12 mouse cellular contexts compared by ENCODE assay signal in genomic region chr1:128068945-128069397, GRCm38 (mm10). TPM values are rescaled to one million over a fixed set of nuclear protein-coding genes. Genes with fewer than 3 reads are reported as not detected.
DNase-seq lines count a peak whose midpoint lies in the region; ATAC-seq and TF ChIP-seq lines count a peak whose summit lies in the region.
"Had no signal": no experiment of that assay in that cellular context is flagged by ENCODE, and none has a peak within 500 bp of the region (broad histone marks: within the 10 kb centered on the region; RNA-seq: fewer than 3 reads in every experiment).

No protein-coding gene starts in this region.

- no peaks in the 10 kb centered on the region for H3K27me3 ChIP-seq in heart, embryonic 14.5 days (ENCODE audit: control insufficient read depth, insufficient read depth, low read length)
- H3K27me3 ChIP-seq in heart, embryonic 11.5 days (ENCODE audit: control insufficient read depth, insufficient read depth, low read length), result no peaks in the 10 kb centered on the region
- H3K27me3 ChIP-seq in stomach, embryonic 16.5 days (ENCODE audit: control insufficient read depth, insufficient read depth, low read length), result no peaks in the 10 kb centered on the region
- H3K27me3 ChIP-seq in stomach, postnatal 0 days (ENCODE audit: control insufficient read depth, insufficient read depth, low read length), result no peaks in the 10 kb centered on the region
- H3K27me3 ChIP-seq in liver, embryonic 11.5 days (replicated peaks; ENCODE audit: control insufficient read depth, insufficient read depth, low read length), result no peaks in the 10 kb centered on the region
- H3K27me3 ChIP-seq in limb, embryonic 10.5 days (ENCODE audit: low read depth, poor library complexity, severe bottlenecking), result no peaks in the 10 kb centered on the region
- H3K27me3 ChIP-seq: CH12.LX; embryonic facial prominence, embryonic 15.5 days had no signal

- 79% methylated on average over 2 of the region's 2 CpGs for WGBS in heart, embryonic 14.5 days
- WGBS in heart, embryonic 11.5 days (ENCODE audit: insufficient replicate concordance), result 55% methylated on average over 2 of the region's 2 CpGs
- WGBS in stomach, embryonic 16.5 days, result 45% methylated on average over 2 of the region's 2 CpGs
- 48% methylated on average over 2 of the region's 2 CpGs for WGBS in stomach, postnatal 0 days
- 44% methylated on average over 2 of the region's 2 CpGs for WGBS in liver, embryonic 11.5 days
- WGBS in limb, embryonic 10.5 days, result 94% methylated on average over 2 of the region's 2 CpGs

- H3K27ac ChIP-seq in heart, embryonic 14.5 days (replicated peaks in 1 of 2; ENCODE audit: control insufficient read depth in 1 of 2, insufficient read depth in 1 of 2, low read depth in 2 of 2, low read length in 2 of 2), result peak overlapping the region; percentile 33 to 64; a peak in 2 of 4 replicates
- H3K27ac ChIP-seq in heart, embryonic 11.5 days (ENCODE audit: low read depth, low read length), result no peak overlapping the region
- 0 out of 2 replicates have a peak overlapping the region, but pooled peaks have one; percentile 47 for H3K27ac ChIP-seq in stomach, embryonic 16.5 days (ENCODE audit: low read length)
- H3K27ac ChIP-seq in stomach, postnatal 0 days (replicated peaks), result no peak overlapping the region
- peak overlapping the region; percentile 74 for H3K27ac ChIP-seq in liver, embryonic 11.5 days (ENCODE audit: low read depth, low read length)
- no peak overlapping the region for H3K27ac ChIP-seq in limb, embryonic 10.5 days
- H3K27ac ChIP-seq: embryonic facial prominence, embryonic 15.5 days; macrophage had no signal

- no peak for TF ChIP-seq CTCF in stomach, postnatal 0 days (IDR thresholded peaks at IDR 0.05; ENCODE audit: low read depth)

- ATAC-seq in heart, embryonic 14.5 days (ENCODE audit: insufficient number of reproducible peaks, insufficient read depth, low FRiP score, low read depth), result peak; percentile 31; the same call in 1 of the 2 replicates
- no peak for ATAC-seq in heart, embryonic 11.5 days (replicated peaks; ENCODE audit: insufficient number of reproducible peaks, low FRiP score, low TSS enrichment)
- no peak; the same call in 1 of the 2 replicates for ATAC-seq in stomach, embryonic 16.5 days (ENCODE audit: insufficient read depth, low FRiP score)
- no peak; the same call in 1 of the 2 replicates for ATAC-seq in stomach, postnatal 0 days (ENCODE audit: low FRiP score, low TSS enrichment)
- peak; percentile 87 for ATAC-seq in liver, embryonic 11.5 days (replicated peaks; ENCODE audit: low FRiP score)

- no peak overlapping the region for H3K9ac ChIP-seq in heart, embryonic 14.5 days (ENCODE audit: low read length)
- no peak overlapping the region for H3K9ac ChIP-seq in heart, embryonic 11.5 days (ENCODE audit: low read depth, low read length)
- no peak overlapping the region for H3K9ac ChIP-seq in stomach, embryonic 16.5 days (ENCODE audit: low read length)
- H3K9ac ChIP-seq in stomach, postnatal 0 days (ENCODE audit: low read length), result no peak overlapping the region
- no peak overlapping the region for H3K9ac ChIP-seq in liver, embryonic 11.5 days (ENCODE audit: low read depth, low read length)
- H3K9ac ChIP-seq: embryonic facial prominence, embryonic 15.5 days had no signal

- no peak for TF ChIP-seq EP300 in stomach, postnatal 0 days (optimal IDR thresholded peaks at IDR 0.05)

- no peaks in the 10 kb centered on the region for H3K36me3 ChIP-seq in heart, embryonic 14.5 days (ENCODE audit: control insufficient read depth, insufficient read depth, low read length)
- H3K36me3 ChIP-seq in heart, embryonic 11.5 days (ENCODE audit: control insufficient read depth, insufficient read depth, low read length), result 0 out of 2 replicates have a peak, but pooled peaks cover under 1% of the 10 kb centered on the region
- no peaks in the 10 kb centered on the region for H3K36me3 ChIP-seq in stomach, embryonic 16.5 days (ENCODE audit: control insufficient read depth, insufficient read depth, low read length)
- no peaks in the 10 kb centered on the region for H3K36me3 ChIP-seq in stomach, postnatal 0 days (ENCODE audit: control insufficient read depth, insufficient read depth, low read length)
- H3K36me3 ChIP-seq in liver, embryonic 11.5 days (ENCODE audit: control insufficient read depth, insufficient read depth, low read length), result peaks cover 3% of the 10 kb centered on the region; the same call in 1 of the 2 replicates
- H3K36me3 ChIP-seq in limb, embryonic 10.5 days, result peaks cover 17% of the 10 kb centered on the region
- H3K36me3 ChIP-seq: embryonic facial prominence, embryonic 15.5 days had no signal

- 0 out of 4 replicates have a peak, but pooled peaks cover 2 to 5% of the 10 kb centered on the region in 2 experiments for H3K4me1 ChIP-seq in heart, embryonic 14.5 days (ENCODE audit: control insufficient read depth in 2 of 2, insufficient read depth in 2 of 2, low read length in 2 of 2)
- no peaks in the 10 kb centered on the region for H3K4me1 ChIP-seq in heart, embryonic 11.5 days (ENCODE audit: control insufficient read depth, insufficient read depth, low read length)
- no peaks in the 10 kb centered on the region for H3K4me1 ChIP-seq in stomach, embryonic 16.5 days (ENCODE audit: control insufficient read depth, insufficient read depth, low read length)
- no peaks in the 10 kb centered on the region for H3K4me1 ChIP-seq in stomach, postnatal 0 days (replicated peaks; ENCODE audit: control insufficient read depth, insufficient read depth)
- H3K4me1 ChIP-seq in liver, embryonic 11.5 days (replicated peaks; ENCODE audit: control insufficient read depth, insufficient read depth, low read length), result peaks cover 14% of the 10 kb centered on the region
- no peaks in the 10 kb centered on the region for H3K4me1 ChIP-seq in limb, embryonic 10.5 days
- H3K4me1 ChIP-seq: embryonic facial prominence, embryonic 15.5 days had no signal

- no peak overlapping the region for H3K4me2 ChIP-seq in heart, embryonic 14.5 days (ENCODE audit: low read length)
- no peak overlapping the region for H3K4me2 ChIP-seq in heart, embryonic 11.5 days
- no peak overlapping the region for H3K4me2 ChIP-seq in stomach, embryonic 16.5 days (ENCODE audit: low read depth, low read length)
- H3K4me2 ChIP-seq in stomach, postnatal 0 days (replicated peaks; ENCODE audit: low read depth), result no peak overlapping the region
- peak overlapping the region; percentile 26; the same call in 1 of the 2 replicates for H3K4me2 ChIP-seq in liver, embryonic 11.5 days
- H3K4me2 ChIP-seq: embryonic facial prominence, embryonic 15.5 days had no signal

- H3K9me3 ChIP-seq in heart, embryonic 14.5 days (ENCODE audit: control insufficient read depth, low read length), result no peaks in the 10 kb centered on the region
- H3K9me3 ChIP-seq in heart, embryonic 11.5 days (replicated peaks; ENCODE audit: control insufficient read depth, low read length), result no peaks in the 10 kb centered on the region
- H3K9me3 ChIP-seq in stomach, embryonic 16.5 days (replicated peaks; ENCODE audit: control insufficient read depth, low read length), result no peaks in the 10 kb centered on the region
- no peaks in the 10 kb centered on the region for H3K9me3 ChIP-seq in stomach, postnatal 0 days (ENCODE audit: control insufficient read depth, low read length)
- no peaks in the 10 kb centered on the region; the same call in 1 of the 2 replicates for H3K9me3 ChIP-seq in liver, embryonic 11.5 days (ENCODE audit: control insufficient read depth, low read length)
- H3K9me3 ChIP-seq in limb, embryonic 10.5 days (replicated peaks), result no peaks in the 10 kb centered on the region
- H3K9me3 ChIP-seq: embryonic facial prominence, embryonic 15.5 days had no signal

- no peak for DNase-seq in stomach, postnatal 0 days (ENCODE audit: low spot score)
- DNase-seq in liver, embryonic 11.5 days (ENCODE audit: low spot score), result no peak
- no peak for DNase-seq in B cell, adult 2 months
- no peak for DNase-seq in frontal cortex, postnatal 25 days (ENCODE audit: low spot score in 2 of 2)
- no peak for DNase-seq in limb, embryonic 10.5 days (ENCODE audit: low spot score)
- DNase-seq: cerebellum, adult 2 months had no signal

- no peak overlapping the region for H3K4me3 ChIP-seq in heart, embryonic 14.5 days (ENCODE audit: control insufficient read depth in 1 of 2, insufficient read depth in 1 of 2, low read depth in 1 of 2, low read length in 2 of 2)
- no peak overlapping the region for H3K4me3 ChIP-seq in heart, embryonic 11.5 days (ENCODE audit: low read depth, low read length)
- no peak overlapping the region for H3K4me3 ChIP-seq in stomach, embryonic 16.5 days (replicated peaks; ENCODE audit: low read length)
- no peak overlapping the region for H3K4me3 ChIP-seq in stomach, postnatal 0 days (ENCODE audit: low read depth, low read length)
- H3K4me3 ChIP-seq in liver, embryonic 11.5 days (ENCODE audit: low read depth, low read length), result no peak overlapping the region
- no peak overlapping the region for H3K4me3 ChIP-seq in limb, embryonic 10.5 days
- H3K4me3 ChIP-seq: embryonic facial prominence, embryonic 15.5 days had no signal

RNA-seq across cellular contexts. Expression of gene Zranb3, which starts 33.9 kb away (rescaled TPM):
- polyA plus RNA-seq in heart, embryonic 14.5 days (2014; fragmentation: Nextera tagmentation; extraction: Ambion mirVana), result 5.9 and 6.7 TPM in 2 replicates
- 8.0 and 8.2 TPM in 2 replicates for polyA plus RNA-seq in heart, embryonic 11.5 days (2014; fragmentation: Nextera tagmentation; extraction: Ambion mirVana)
- polyA plus RNA-seq in stomach, embryonic 16.5 days (2015; fragmentation: Nextera tagmentation; extraction: Ambion mirVana), result 6.4 and 7.4 TPM in 2 replicates
- polyA plus RNA-seq in stomach, postnatal 0 days (2015; fragmentation: Nextera tagmentation; extraction: Ambion mirVana), result 1.4 and 1.5 TPM in 2 replicates
- 10.7 and 11.2 TPM in 2 replicates for polyA plus RNA-seq in liver, embryonic 11.5 days (2014; fragmentation: Nextera tagmentation; extraction: Ambion mirVana)
- polyA plus RNA-seq in limb, embryonic 10.5 days (2016; fragmentation: Nextera tagmentation; extraction: Ambion mirVana), result 12.5 and 16.6 TPM in 2 replicates

RNA-seq across cellular contexts. Expression of gene R3hdm1, which starts 34.1 kb away (rescaled TPM):
- 52.9 and 55.2 TPM in 2 replicates for polyA plus RNA-seq in heart, embryonic 14.5 days (2014; fragmentation: Nextera tagmentation; extraction: Ambion mirVana)
- 62.2 and 73.1 TPM in 2 replicates for polyA plus RNA-seq in heart, embryonic 11.5 days (2014; fragmentation: Nextera tagmentation; extraction: Ambion mirVana)
- 46.2 and 52.8 TPM in 2 replicates for polyA plus RNA-seq in stomach, embryonic 16.5 days (2015; fragmentation: Nextera tagmentation; extraction: Ambion mirVana)
- 23.7 and 29.6 TPM in 2 replicates for polyA plus RNA-seq in stomach, postnatal 0 days (2015; fragmentation: Nextera tagmentation; extraction: Ambion mirVana)
- polyA plus RNA-seq in liver, embryonic 11.5 days (2014; fragmentation: Nextera tagmentation; extraction: Ambion mirVana), result 81.2 and 89.3 TPM in 2 replicates
- 77.1 and 86.2 TPM in 2 replicates for polyA plus RNA-seq in limb, embryonic 10.5 days (2016; fragmentation: Nextera tagmentation; extraction: Ambion mirVana)

Comparison
In these comparisons a context has a peak if more than half of its experiments do, and no peak if none do; other contexts are left out.
1. ATAC-seq: peak in heart, embryonic 14.5 days (single experiment) and liver, embryonic 11.5 days (single experiment); none in heart, embryonic 11.5 days (single experiment), stomach, embryonic 16.5 days (single experiment) and stomach, postnatal 0 days (single experiment).
2. H3K27ac ChIP-seq: peak in heart, embryonic 14.5 days (2 of 2), stomach, embryonic 16.5 days (single experiment) and liver, embryonic 11.5 days (single experiment); none in heart, embryonic 11.5 days (single experiment), stomach, postnatal 0 days (single experiment) and limb, embryonic 10.5 days (single experiment).